Mouse (Mus musculus) testis, postnatal 10 days (tissue): ENCODE results near the gene Rere.
"Not testable (repeated sequence)": the region's sequence is repeated elsewhere in the genome, so short reads cannot be mapped to it uniquely, and the experiment has no call there.

Source experiments
- DNase-seq: peaks from one replicate; pipeline ENCODE4 v3.0.0; 2021; ENCODE audit warnings: low spot score

Rere gene

DNA sequence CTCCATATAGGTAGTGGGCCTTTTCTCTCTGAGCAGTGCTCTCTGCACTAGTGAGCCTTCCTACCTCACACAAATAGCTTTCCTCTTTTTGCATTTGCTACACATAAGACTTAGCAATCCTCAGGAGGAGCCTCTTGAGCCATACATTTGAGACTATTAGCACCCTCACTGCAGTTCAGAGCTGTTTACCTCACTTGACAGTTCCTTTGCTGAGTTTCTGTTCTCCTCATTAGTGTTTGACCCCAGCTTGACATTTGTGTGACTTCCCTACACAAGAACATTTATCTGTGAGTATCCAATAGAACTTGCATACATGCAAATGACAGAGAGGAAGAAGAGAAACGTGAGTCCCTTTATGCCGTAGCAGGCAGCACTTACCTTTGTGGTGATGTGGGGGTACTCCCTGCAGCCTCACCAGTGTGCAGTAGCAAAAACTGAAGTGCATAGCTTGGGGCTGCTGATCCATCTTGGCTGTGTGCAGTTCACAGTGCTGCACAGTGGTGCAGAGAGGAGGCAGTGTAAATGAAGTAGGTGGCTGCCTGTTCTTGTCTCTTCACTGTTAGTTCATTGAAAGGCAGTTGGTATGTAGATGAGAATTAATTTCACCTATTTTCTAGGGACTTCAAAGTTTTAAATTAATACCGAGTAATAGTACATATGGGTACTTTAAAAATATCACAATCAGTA, 227.7 kb downstream of the Rere start:
- DNase-seq: no peak

DNA sequence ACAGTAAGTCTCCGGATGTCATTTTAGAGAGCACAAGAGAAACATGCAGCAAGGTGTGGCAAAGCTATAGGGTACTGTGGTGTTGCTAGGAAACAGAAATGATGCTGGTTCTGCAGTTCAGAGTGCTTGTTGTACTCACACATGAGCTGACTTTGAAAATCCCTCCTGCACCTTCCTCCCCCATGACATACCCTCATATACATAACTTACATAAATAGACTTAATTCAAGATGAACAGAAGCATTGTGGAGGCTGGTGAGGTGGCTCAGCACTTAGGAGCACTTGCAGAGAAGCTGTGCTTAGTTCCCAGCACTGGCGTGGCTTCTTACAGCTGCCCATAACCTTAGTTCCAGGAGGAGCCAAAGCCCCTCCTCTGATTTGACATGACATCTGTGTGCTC, 228.6 kb downstream of the Rere start:
- no peak for DNase-seq

DNA sequence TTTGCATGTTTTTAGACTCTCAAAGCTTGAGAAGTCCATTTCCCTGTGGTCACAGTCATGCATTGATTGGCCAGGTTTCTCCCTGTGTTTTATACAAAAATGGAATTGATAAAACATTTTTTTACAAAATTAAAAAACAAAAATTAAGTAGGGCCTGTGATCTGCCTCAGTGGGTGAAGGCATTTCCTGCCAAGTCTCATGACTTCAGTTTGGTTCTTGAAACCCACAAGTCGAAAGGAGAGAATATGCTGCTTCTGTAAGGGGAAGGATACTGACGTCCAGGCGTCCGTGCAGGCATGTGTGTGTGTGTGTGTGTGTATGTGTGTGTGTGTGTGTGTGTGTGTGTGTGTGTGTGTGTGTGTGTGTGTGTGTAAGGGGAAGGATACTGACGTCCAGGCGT, 231.9 kb downstream of the Rere start:
- not testable (repeated sequence) for DNase-seq

DNA sequence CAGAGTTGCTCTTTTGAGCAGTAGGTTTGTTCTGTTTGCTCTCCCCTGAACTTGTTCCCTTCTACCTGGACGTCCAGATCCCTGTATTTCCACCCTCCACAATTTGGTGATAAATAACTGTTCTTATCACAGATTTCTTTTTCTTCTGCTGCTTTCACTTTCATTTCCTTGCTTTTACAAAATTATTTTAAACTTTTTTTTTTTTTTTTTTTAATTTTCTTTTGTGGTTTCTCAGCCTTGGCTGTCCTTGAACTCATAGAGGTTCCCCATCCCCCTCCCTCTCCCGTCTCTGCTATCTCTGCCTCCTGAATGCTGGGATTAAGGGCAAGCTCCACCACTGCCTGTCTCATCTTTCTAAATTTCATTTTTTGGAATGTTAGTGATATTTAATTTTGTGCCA, 234.8 kb downstream of the Rere start:
- DNase-seq: no peak

DNA sequence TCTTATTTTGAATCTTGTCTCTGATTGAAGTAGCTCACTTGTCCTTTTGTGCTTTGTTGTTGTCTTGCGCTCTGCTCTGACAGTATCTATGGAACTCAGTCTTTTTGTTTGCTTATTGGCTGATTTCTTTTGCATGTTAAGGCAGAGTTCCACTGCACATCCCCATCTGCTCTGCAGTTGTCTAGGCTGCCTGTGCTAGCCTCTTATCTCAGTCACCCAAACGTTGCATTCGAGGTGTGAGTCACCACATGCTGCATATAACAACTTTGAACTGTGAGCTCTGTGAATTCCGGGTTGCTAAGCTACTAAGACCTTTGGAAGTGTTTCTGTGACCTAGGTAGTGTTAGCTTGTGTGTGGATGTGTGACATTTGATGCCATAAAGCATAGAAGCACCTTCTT, 235.9 kb downstream of the Rere start:
- DNase-seq: no peak

DNA sequence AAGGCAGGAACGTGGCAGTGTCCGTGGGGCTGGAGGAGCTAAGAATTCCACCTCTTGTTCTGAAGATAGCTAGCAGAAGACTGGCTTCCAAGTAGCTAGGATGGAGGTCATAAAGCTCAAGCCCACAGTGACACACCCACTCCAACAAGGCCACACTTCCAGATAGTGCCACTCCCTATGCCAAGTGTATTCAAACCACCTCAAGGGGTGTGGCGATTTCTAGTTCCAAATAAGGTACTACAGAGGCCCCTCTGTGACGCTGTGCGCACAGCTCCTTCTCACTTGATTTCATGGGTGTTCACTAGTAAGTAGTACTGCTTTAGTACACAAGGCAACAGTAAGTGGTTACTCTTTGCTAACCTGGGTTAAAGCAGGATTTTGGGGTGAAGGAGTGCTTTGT, 237.4 kb downstream of the Rere start:
- DNase-seq: no peak

DNA sequence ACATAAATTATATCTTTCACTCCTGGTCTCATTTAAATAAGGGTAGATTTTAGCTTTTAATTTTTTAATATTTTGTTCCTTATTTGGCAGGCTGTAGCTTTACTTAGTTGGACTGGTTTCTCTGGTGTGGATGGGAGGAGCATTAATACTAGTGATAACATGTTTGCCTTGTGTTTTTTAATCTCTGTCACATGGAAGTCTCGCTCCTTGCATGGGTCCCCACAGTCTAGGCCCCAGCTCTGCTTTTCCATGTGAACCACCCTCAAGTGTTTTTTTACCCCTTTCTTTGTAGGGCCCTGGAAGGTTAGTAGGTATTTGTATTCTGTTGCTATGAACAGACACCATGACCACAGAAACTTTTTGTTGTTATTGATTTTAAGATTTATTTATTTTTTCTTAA, 238.6 kb downstream of the Rere start:
- no peak for DNase-seq

DNA sequence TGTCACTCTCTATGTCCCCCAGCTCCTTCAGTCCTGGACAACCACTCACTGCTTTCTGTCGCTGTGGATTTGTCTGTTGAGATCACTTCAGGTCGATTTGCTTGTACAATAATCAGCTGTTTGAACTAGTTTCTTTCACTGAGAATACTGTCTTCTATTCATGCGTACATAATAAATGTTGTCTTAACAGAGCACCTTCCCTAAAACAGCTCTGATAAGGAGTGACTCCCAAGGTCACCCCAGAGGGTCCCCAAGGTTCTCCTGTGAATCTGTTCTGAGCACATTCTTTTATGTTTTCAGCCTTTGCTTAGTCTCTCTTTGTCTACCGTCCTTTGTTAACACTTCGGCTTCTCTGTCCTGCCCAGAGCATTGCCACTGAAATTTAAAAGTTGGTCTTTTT, 241.0 kb downstream of the Rere start:
- DNase-seq: no peak

DNA sequence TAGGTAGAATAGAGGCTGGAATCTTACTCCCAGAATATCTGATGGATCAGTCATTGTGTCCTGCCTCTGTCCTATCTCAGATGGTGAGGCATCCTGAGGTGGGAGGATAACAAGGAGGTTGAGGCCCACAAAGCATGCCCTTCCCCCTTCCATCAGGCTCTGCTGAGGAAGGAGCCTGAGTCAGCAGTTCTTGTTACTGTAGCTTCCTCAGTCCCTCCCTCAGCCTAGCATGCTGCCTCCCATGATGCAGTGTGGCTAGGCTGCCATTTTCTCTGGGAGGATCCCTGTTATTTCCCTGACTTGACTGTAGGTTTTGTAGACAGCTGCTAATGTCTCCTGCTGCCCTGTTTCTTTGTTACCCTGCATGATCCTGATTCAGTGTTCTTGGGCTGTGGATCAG, 241.9 kb downstream of the Rere start:
- DNase-seq: no peak

DNA sequence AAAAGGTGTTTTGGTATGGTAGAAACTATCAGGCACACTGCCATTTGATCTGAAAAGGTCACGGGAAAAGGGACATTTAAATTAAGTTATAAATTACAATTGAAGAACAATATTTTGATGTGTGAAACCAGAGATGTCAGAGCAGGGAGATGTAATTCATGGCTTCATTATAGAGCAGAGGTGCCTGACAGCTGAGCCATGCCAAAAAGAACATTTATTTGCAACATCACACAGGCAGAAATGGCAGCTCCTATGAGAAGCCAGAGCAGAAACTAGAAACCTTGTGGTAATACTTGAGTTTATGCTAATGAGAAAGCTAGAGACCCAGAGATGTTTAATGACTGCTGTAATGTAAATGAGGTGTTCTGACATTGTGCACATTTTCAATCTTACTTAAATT, 244.8 kb downstream of the Rere start:
- no peak for DNase-seq

DNA sequence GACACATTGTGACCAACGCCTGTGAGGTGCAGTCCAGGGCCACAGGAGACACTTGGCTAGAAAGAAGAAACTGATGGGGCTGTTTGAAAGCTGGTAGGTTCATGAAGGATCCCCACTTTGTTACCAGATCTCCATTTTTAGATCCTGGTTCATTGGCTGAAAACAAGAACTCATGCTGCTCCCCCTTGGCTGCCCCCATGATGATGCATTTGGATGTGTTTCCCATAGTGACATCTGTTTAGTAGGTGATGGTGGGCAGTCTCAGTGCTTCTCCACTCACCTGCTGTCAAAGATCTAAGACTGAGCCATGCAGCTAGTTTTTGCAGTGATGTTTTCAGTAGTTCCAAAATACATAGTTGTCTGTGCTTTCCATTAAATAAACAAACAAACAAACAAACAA, 247.0 kb downstream of the Rere start:
- DNase-seq: no peak

DNA sequence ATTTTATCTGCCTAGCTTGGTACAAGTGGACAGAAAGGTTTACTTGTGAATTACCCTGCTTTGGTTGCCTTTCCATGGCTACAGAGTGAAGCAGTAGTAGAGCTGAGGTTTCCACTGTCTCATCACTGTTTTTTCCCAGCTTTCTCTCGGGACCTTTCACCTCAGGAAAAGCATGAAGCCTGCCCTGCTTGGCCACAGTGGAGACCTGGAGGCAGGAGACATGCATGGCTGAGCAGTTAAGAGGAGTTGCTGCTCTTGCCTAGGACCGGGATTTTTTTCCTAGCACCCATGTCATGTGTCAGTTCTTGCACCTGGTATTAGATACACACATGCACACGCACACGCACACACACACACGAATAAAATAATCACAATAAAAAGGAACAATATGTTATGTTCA, 247.4 kb downstream of the Rere start:
- DNase-seq: no peak

DNA sequence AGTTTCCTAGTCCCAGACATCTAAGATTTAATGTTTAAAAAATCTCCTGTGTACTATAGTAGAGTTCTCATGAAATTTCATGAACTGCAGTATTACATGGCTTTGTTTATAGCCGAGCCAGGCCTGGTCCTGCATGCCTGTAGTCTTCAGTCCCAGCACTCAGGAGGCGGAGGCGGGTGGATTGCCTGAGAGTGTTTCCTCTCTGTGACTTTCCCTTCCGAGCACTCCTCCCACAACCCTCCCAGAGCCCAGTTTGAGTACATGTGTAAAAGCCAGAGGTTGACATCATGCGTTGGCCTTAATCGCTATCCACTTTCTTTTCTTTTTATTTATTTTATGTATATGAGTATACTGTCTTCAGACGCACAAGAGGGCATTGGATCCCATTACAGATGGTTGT, 250.4 kb downstream of the Rere start:
- no peak for DNase-seq

DNA sequence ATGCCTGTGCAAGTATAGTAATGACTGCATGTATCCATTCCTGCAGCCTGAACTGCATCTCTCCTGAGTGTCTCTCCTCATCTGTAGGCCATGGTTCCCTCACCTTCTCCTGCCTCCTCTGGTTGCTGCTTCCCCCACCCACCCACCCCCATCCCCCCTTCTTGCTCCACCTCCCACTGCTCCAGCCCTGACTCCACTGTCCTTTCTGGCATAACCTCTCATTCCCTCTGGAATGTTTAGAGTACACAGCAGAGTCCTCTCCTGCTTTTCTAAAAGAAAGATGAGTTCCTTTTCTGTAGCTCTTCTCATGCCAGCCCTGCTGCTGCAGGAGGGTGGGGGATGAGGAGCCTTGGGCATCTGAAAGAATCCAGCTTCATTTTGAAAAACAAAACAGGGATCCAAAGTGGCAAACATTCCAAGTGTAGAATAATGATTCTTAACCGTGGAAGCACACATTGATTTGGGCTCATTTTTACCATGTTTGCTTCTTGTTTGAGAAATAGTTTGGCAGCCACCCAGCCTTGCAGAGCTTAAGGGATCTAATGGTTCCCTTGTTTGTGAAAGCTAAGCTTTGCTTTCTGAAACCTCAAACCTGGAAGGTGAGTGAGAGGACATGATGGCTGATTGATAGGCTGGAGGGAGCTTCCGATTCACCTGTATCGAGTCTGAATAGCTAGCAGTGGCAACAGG, 255.5 kb downstream of the Rere start:
- DNase-seq: no peak

DNA sequence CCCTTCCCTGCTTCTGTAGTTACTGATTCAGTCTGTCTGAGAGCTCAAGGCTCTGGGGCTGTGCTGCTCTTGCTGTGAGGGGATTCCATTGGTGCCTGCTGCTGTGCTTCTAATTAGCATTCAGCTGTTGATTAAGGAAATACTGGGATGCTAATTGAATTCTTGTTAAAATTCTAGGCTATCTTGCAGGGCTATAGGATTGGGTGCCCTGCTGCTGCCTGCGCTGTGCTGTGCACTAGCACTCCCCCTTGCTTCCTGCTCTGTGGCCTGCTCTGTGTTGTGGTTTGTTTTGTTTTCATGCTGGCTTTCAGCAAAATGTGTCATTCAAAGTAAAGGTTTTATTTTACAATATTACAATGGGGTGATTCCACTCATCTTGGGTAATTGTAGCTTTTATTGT, 258.4 kb downstream of the Rere start:
- no peak for DNase-seq

DNA sequence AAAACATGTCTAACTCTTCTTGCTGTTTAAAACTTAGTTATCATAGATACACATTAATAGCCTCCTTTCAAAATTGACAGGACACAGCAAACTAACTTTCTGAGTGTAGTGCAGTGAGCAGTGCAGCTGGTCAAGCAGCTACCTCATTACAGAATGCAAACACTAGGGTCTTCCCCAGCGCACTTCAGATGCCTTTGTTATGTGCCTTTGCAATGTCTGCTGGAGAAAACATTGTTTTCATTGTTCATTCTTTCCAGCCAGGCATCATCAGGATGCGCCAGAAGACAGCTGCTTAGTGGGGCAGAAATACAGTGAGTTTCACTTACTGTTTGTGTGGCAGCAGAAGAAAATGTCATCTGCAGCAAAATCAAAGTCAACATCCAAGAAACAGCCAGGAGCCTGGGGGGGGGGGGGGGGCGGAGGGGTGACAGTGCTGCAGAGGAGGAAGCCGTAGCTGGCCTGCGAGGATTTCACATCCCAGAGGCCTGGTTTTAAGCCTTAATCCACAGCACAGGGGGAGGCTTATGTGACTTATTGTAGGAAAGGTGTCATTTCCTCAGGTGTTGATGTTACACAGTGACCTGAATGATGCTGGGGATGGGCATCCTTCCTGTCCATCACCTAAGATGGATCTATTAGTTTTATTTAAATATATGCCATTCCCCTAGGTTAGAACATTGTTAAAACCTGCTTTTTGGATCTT, 259.1 kb downstream of the Rere start:
- DNase-seq: no peak

DNA sequence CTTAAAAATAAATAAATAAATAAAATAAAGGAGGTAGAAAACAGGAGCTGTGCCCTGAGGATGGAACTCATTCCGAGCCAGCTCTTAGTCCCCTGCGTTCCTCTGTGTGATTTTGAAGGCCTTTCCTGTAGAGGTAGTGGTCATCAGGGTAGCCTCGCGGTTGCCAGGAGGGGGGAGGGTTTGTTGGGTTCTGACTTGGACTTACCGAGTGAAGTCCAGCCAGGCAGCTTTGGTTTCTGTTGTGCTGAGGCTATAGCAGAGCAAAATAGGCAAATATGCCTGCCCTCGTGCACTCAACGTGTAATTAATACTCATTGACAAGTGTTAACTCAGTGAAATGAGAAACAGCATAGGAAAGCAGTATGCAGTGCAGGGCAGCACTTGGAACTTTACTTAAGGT, 262.8 kb downstream of the Rere start:
- no peak for DNase-seq

DNA sequence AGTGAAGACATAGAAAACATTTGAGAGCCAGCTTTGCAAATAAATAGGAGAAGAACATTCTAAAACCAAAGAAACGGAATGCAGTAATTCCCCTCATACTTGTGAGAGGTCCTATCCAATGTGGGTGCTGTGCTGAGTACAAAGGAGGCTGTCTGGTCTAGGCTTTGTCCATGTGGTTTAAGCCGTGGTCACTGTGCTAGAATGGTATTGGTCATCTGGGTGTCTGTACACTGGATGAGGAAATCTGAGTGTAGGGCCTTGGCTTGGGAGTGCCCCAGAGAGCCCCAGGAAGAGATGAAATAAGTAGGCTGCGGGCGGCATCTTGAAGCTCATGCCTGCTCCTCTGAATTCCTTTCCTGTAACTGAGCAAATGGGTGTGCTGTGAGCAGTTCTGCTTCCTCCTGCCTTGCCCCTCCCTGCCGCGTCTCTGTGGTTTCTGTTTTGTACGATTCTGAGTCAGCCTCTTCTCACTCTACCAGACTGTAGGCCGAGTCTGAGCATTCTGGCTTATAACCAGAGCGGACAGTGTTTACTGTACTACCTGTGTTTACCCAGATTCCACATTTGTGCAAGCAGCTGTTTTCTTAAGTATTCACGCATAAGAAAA, 263.3 kb downstream of the Rere start:
- no peak for DNase-seq

DNA sequence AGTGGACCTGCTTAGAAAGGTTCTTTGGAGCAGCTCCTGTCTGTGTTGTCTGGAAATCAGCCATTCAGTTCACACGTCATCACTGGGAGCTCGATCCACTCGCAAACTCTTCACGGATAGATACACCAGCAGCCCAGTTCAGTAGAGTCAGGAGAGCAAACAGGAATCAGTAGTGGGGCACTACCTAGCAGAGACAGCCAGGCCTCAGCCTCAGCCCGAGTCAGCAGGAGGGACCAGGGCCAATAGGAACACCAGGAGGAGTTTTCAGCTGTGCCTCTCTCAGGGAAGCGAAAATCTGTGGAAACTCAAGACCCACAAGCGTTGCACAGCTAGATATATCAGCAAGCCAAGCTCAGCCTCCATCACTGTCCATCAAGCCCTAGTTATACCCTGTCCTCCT, 264.3 kb downstream of the Rere start:
- DNase-seq: no peak

DNA sequence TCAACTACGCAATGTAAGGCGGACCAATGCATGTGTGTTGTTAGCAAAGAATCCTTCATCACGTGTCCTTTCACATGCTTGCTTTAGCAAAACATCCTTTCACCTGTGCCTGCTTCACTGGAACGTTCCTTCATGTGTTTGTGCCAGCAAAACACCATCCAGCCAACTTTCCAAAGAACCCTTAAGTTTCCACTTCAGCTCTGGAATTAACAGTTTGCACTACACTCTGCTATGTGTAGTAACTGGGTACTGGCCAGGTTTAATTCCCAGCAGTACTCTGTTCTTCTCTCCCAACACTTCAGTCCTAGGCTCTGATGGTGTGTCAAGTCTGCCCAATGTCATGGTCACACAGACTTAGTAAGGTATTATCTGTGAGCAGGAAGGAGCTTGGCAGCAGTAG, 264.9 kb downstream of the Rere start:
- not testable (repeated sequence) for DNase-seq

DNA sequence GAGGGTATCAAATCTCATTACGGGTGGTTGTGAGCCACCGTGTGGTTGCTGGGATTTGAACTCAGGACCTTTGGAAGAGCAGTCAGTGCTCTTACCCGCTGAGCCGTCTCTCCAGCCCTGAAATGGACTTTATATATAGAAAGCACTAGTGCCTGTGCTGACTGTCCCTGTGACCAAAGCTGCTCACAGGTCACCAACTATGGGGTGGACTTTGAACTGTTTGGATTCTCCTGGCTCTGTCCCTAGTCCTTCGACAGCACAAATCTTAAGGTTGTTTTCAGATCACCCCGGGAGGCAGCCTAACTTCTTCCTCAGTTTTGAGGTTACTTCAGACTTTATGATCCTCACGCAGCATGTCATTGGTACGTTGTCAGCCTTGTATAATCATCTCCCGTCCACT, 267.9 kb downstream of the Rere start:
- DNase-seq: no peak

DNA sequence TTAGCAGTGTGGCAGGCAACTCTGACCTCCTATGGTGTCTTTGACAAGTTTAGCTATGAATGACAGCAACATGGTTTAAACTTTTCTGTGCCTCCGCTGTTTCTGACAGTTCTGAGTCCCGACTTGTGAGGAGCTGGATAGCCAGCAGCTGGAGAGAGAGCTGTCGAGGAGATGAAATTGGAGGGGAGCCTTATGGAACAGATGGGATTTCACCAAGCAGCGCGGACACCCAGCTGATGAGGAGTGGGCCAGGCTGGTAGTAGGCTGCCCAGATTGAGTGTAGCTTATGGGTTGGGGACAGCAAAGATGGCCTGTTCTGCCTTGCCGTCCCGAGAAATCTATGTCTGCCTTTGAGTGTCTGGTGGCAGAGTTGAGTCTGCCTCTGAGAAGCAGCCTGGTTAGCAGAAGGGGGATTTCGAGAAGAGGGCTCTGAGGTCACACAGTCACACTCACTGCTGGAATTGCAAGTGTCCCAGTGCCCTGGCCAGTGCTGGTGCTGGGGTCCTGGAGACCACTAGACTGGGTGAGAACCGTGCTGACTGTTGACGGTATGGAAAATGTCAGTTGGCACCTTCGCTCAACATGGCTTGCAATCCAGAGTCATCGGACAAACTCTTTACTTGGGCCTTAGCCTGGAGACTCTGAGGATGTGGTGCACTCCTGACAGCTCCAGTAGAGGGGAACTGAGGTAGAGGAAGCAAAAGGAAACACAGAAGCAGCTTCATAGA, 268.7 kb downstream of the Rere start:
- no peak for DNase-seq
